Mouse (Mus musculus) spleen, adult 18-20 months (tissue): ENCODE measurements at regions not wholly inside any gene's neighbourhood (a gene's known extent, or its start where the extent isn't known, plus 50 kb on each side); places are given as distances from the start of the nearest gene placed in this dataset.
"Not testable (repeated sequence)": the region's sequence is repeated elsewhere in the genome, so short reads cannot be mapped to it uniquely, and the experiment has no call there.

Source experiments
- DNase-seq, 2 experiments: peaks; one replicate each; pipeline ENCODE4 v3.0.0; 2022; ENCODE audit warnings: mixed read lengths in 2 of 2

DNA sequence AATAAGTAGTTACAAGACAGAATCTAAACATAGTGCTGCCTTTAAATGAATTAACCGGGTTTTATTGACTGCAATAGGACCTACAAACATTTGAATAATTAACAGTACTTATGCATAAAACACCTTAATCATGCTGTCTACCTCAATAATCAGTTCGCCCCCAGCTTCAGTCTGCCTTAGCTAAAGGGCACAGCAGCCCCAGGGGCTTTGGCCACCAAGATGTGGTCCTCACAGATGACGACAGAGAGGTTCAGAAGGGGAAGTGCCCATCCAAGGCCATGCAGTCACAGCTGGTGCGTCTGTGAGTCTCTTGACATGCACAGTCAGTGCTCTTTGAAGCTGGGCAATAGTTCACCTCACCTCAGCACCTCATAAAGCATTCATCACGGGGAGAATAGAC lies 452.8 kb upstream of the Jmjd1c start:
- no peak for DNase-seq

DNA sequence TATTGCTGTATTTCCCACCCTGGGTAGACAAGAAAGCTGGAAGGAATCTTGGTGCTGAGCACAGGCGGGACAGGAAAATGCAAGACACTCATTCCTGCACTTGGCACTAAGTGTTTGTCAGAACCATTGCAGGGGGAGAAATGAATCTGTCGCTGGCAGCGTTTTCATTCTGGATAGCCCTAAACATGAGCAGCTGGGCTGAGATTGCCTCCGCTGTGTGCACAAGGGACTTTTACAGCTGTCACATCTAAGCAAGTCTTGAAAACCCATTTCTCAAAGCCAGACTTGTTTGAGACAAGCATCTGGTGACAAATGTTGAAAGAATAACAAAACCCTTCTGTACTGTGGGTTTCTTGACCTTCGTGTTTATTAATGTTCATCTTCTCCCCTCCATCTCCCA lies 438.4 kb upstream of the Jmjd1c start:
- no peak for DNase-seq

DNA sequence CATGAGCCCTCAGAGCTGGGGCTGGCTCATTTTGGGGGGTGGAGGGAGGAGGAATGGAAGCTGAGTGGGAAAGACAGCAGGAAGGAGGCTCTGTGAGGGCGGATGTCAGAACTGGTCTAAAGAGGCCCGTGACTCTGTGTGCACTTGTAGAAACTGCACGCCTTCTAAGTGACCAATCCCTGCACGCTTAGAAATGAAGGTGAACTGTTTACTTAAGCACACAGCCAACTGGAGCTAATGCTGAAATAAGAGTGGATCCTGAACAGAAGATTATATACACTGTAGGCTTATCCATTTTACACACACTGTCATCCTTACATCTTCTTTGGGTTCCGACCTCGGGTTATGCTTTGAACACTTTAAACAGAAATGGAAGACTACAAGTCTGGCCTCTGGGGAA lies 412.8 kb upstream of the Jmjd1c start:
- DNase-seq, result no peak

DNA sequence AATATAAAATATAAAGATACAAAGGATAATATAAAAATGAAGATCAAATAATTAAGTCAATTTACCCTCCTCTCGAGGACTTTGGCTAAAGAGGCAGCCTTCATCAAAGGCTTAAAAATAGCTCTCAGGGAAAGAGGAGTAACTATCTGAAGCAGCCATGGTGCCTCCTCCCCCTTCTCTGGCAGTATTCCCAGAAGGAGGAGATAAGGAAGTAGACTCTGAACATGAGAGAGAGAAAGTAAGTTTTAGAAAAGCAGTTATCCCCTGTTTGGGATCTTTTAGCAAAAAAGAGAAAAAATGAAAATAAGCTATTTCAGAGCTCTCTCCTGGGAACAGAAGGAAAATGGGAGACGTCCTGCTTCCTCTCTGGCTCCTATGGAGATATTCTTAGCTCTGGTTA lies 406.7 kb upstream of the Jmjd1c start:
- not testable (repeated sequence) for DNase-seq

DNA sequence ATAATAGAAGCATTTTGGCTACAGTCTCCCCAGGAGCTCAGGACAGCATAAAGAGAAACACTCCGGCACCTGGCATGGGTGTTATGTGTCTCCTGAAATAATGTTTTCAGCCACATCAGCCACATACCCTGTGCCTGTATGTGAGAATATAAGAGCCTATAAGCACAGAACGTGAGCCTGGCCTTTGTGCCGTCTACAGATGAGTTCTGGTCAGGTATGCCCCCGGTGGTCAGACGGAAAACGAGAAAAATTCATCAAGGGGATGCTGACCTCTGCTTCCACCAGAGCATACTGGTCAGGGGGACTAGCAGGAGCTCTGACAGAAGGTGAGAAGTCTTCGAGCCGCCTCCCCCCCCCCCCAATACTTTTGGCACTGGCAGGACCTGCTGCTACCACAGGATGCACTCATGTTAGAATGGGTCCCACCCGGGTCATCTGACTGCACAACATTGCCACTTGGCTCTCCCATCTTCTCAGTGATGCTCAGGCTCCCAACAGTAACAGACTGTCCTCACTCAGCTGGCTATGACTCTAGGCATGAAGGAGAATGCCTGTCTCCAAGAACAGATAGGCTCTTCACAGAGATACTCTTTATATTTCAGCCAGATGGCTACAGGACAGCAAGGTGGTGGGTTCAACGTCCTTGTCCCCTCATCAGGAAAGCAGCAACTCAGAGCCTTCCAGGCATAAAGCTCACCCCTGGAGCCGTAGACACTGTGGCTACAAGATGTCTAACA lies 401.2 kb upstream of the Jmjd1c start:
- no peak for DNase-seq

DNA sequence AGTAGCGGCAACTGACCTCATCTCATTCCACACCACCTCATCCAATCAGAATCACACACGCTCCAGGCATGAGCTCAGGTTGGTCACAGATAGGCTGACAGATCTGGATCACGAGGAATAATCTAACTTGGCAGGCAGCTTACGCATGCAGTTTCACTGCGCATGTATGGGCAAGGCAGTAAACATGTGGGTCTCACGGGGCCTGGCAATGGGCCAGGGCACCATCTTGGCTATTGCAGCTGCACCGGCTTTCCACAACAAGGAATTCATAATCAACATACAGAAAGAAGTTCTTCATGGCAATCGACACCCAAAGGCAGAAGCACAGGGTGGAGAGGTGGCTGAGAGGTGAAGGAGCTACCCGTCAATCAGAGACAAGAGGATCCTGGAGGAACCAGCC lies 381.0 kb upstream of the Jmjd1c start:
- not testable (repeated sequence) for DNase-seq

DNA sequence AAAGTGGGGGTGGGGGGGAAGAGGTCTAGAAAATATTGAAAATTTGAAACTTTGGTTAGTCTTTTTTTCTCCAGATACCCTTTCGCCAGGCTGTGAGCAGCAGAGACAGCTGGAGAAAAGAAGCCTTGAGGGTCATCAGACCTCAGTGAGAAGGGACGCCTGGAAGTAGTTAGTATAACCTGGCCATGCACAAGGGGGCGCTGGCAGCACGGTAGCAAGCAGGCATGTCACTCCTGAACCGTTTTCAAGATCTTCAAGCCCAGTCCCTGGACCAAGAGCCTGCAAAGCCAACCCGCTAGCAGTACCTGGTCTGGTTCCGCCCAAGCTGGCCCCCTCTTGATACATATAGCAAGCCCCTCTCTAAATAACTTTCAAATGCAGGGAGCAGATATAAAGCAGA lies 378.0 kb upstream of the Jmjd1c start:
- DNase-seq, result no peak

DNA sequence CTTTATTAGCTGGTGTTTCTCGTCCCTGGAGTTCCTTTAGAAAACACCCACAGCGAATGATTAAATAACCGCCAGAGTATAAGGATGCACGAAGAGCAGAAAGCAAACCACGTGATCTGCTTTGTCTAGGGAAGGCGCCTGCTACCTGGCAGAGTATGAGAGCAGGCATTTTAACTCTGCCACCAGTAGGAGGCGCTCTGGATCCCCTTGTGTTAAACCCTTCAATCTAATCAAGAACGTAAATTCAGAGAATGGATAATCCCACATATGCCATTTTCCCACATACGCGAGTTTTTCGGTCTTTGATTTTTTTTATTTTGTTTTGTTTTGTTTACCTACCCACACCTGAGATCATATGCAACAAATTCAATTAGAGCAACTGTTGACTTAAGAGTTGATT lies 376.1 kb upstream of the Jmjd1c start:
- no peak for DNase-seq

DNA sequence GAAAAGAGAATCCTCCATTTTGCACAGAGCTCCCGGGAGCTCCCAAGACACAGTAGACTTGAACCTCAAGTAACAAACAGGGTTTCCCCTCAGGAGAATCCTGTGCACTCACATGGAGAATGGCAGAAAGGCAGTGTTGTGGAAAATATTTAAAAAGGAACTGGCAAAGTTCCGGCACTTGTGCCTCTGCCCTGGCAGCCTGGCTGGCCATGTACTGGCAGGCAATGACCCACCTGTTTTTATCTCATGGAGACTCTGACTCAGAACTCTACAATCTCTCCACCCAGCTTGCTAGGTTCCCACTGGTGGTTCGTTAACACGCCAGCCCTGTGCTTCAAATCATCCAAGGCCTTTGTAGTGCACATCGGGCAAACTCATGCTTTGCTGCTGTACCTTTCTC lies 362.3 kb upstream of the Jmjd1c start:
- DNase-seq, result no peak

DNA sequence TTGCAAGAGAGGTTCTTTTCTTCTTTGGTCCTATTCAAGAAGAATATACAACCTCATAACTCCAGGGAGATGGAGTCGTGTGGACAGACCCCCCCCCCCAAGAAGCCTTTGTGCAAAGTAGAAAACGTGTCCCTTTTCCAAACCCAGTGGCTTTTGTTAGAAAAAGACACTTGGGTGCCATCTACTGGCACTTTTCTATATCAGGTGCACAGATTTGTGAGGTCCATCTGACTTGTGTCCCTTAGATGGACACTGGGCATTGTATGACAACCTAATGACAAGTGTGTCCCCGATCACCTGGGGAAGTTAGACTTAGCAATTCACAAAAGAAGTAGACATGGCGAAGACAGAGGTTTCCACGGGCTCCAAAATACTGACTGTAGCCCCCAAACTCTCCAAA lies 361.1 kb upstream of the Jmjd1c start:
- DNase-seq, result no peak

DNA sequence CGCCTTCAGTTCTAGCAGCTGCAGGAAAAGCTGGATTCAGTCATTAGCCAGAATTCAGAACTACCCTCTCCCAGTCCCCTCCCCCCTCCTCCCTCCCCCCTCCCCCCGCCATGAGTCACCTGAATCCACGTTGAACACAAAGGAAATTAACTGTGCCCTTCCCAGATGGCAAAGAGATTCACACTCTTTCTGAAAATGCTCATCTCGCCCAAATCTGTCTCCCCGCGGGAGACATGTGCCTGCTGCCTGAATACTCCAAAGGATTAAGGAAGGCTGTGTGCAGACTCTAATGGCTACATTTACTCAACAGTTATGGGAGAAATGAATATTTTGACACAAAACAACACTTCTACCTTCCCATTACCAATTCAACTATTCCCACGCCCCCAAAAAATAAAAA lies 356.9 kb upstream of the Jmjd1c start:
- no peak for DNase-seq

DNA sequence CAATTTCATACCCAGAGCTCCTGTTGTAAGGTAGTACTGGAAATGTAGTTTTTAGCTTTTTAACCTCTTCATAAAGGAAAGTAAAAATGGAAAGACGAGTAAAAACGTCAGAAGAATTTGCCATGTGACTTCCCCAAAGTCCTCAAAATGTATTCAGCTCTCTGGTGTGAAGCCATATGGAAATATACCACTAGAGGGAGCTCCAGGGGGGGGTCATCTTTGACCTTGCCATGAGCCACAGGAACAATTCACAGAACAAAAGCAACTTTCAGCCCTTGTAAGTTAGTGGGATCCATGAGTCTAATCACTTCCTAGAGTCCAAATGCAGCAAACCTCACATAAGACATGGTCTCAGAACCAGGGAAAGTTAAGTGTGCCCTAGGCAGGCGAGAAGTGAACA lies 354.1 kb upstream of the Jmjd1c start:
- DNase-seq, result no peak

DNA sequence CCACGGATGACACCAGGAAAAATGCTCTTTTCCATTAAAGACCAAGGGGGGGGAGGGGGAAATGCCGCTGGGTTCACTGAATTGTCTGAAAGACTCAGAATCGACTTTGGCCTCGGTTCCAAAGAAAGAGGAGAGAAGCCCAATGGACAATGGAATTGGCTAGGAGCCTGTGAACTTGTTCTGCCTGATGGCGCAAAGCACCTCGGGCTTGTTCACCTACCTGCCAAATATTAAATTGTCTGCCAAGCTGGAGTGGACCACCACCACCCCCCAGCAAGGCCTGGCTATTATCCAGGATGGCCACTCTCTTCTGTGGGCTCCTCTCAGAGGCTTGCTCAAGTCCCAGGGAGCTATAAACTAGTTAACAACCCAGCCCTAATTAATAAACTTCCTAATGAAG lies 352.7 kb upstream of the Jmjd1c start:
- no peak for DNase-seq

DNA sequence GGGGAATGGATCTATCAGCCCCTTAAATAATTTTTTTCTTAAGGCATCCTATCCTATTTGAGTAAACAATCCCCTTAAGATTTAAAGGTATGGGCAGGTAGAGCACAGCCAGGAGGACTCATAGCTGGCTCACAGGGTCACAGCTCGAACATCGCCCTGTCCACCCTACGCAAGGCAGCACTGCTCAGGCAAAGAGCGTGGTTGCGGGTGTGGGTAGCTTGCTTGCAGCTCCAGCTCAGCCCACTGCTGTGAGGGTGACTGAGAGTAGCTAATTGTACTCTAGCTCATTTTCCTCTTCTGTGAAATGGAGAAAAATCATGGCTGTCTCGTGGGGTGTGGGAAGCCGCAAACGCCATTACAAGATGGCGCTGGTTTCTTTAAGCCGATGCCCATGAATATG lies 350.1 kb upstream of the Jmjd1c start:
- no peak for DNase-seq

DNA sequence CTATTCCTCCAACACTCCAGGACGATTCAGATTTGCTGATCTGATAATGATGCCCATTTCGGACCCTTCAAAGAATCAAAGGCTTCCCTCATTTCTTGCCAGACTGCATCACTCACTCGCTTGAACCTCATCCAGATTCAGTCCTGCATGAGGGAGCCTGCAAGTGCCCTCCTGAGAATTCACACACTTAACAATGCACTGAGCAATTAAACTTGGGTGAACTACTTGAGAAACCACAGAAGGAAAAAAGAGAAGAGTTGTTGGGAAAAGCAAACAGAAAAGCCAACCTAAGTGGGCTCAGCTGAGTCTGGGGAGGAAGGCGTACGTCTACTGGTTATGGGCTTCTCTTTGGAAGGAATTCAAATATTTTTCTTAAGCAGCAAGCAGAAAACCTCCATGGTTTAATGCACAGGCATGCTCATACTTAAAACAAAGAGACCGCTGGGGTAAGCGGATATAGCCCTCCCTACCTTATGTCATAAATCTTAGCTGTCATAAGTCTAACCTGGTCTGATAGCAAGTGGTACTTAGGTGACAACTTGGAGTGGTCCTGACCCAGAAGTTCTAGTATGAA lies 343.6 kb upstream of the Jmjd1c start:
- no peak for DNase-seq

DNA sequence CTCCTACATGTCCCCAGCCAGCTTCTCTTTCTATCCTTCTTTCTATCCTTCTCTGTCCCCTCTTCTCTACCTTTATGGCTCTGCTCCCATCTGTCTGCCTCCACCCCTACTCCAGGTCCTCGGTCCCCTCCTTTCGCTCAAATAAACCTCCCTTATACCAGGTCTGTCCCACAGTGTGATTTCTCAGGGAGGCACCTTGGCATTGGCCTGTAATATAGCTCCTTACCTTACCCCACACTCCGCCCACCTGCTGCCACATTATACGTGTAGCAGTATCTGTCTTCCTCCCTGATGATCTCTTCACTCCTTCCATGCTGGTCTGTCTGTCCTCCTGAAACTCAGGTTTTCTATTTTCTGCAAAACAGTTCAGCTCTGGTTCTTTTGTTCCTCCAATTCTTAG lies 339.1 kb upstream of the Jmjd1c start:
- DNase-seq, result no peak

DNA sequence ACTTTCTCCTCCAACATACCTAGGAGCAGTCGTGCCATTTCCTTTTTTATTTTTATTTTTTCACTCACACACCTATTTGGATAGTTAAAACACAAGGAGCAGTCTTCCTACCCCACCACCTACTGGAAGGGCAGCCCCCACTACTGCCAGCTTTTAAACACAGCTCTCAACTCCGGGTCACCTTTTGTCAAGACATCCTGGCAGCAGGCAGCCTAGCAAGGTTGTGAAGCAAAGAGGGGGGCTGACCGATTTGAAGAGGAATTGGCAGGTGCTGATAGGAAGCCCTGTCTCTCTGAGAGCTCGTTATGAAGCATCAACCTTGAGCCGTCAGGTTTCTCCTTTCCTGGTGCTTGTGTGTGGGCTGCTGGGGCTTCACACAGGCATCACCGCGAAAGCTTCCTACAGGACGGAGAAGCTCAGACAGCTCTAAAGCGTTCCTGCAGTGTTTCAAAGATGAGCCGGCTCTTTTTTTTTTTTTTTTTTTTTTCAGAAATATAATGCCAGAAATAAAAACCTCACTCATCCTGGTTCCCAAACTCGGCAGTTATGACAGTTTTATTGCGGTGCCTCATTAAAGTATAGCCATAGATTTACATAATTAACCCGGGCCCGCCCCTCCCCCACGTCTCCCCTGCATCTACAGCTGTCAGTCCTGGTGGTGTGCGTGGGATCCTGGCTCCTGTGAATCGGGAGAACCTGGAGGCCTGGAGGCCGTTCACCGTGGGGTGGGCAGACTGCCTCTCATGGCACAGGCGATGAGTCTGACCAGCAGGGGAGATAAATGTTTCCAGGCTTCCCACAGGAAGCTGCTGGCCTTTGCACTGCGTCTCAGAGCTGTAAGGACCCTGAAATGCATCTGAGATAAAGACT lies 325.5 kb upstream of the Jmjd1c start:
- DNase-seq, result no peak

DNA sequence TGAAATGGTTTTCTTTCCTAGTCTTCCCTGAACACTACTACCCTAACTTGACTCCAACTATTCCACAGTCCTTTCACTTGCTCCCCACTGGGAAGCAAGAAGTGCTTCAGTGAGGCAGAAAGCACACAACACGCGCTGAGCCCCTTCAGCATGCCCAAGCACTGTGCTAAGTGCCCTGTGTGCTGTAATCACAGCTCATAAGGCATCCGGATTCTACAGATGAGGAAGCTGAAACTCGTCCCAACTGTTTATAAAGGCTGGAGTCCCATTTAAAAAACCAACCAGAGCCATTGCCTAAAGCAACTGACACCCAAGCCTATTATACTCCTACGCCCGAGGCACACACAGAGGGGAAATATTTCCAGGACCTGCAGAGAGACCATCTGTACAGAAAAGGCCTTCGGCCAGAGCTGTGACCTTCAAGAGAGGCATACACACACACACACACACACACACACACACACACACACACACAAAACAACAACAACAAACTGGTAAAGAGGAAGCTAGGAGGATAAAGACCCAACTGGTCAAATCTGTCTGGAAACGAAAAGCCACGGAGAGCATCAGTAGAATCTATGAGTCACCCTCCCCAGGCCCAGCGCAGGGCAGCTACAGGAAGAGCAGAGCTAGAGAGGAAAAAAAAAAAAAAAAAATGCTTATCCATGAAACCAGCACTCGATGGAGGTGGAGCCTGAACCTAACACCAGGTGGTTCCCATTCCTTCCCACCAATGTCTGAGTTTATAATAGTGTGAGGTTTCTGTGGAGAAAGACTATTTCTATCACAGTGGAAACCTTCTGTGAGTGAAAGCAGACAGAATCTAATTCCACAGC lies 315.4 kb upstream of the Jmjd1c start:
- DNase-seq, result no peak

DNA sequence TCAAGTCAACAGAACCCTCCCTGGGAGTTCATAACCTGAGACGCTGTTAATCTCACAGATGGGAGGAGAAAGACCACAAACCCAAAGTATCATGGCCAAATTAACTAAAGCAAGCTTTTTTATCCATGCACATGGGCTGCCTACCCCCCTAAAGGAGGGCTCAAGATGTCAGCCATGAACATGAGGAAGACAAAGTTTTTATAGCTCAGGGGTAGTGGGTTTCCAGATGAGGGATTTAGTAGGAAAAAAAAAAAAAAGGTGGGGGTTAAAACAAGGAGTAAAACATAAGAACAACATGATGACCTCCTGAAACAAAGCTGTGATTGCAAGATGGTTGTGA lies 314.8 kb upstream of the Jmjd1c start:
- no peak for DNase-seq

DNA sequence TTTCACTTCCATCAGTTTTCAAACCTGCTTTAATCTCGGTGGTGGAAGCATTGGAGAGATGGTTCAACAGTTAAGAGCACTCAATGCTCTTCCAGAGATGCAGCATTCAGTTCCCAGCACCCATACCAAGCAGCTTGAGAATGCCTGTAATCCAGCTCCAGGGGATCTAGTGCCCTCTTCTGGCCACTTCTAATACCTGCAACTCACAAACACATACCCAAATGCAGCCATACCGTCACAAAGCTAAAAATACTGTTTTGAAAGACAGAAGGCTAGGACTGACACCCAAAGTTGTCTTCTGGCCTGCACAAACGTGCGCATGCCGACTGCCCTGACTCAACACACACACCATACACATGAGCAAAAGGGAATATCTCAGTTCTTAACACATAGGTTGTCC lies 313.9 kb upstream of the Jmjd1c start:
- DNase-seq, result no peak

DNA sequence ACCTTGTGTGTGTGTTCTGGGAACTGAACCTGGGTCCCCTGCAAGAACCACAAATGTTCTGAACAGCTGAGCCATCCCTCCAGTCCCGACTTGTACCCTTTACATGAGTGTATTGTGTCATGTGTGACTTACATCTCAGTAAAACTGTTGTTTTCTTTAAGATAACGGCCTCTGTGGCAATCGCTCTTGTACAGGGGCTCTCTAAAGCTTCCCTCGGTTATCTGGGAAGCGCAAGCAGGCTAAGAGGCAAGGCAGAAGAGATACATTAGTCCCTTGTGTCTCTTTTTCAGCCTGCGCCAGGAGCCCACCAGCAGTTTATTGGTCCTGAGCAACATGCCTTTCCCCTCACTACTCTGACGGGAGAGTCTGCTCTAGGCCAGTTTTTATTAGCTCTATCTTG lies 308.1 kb upstream of the Jmjd1c start:
- DNase-seq, result no peak

DNA sequence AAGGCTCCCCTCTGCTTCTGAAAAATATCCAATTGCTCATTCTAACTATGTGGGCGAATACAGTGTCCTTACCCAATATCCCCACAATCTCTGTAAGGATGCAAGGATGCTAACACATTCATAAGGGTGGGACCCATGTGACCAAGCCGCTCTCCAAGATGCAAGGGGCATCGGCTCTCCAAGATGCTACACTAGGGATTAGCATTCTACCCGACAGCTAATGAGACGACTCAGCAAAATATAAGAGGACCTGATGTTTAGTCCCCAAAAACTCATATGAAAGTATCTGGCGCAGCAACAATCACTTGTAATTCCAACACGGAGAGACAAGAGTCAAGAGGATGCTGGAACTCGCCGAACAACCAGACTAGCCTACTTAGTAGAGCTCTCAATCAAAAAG lies 299.6 kb upstream of the Jmjd1c start:
- no peak for DNase-seq

DNA sequence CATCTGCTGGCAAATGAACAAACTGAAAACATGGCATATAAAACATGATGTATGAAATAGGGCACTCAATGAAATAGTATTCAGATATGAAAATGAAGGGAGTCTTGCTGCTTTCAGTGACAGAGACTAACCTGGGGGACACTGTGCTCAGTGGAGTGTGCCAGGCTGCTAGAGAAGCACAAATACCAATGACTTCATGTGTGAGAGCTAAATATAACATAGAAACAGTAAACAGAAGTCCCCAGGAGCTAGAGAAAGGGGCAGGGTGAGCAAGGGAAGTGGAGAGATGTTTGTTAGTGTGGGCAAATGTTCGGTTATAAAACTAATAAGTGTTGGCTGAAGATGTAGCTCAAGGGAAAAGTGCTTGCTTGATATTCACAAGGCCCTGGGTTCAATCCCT lies 293.2 kb upstream of the Jmjd1c start:
- no peak for DNase-seq
